Mouse (Mus musculus): ENCODE measurements around the gene Rfwd3.
"Not testable (repeated sequence)": the region's sequence is repeated elsewhere in the genome, so short reads cannot be mapped to it uniquely, and the experiment has no call there.

Gene Rfwd3

DNA sequence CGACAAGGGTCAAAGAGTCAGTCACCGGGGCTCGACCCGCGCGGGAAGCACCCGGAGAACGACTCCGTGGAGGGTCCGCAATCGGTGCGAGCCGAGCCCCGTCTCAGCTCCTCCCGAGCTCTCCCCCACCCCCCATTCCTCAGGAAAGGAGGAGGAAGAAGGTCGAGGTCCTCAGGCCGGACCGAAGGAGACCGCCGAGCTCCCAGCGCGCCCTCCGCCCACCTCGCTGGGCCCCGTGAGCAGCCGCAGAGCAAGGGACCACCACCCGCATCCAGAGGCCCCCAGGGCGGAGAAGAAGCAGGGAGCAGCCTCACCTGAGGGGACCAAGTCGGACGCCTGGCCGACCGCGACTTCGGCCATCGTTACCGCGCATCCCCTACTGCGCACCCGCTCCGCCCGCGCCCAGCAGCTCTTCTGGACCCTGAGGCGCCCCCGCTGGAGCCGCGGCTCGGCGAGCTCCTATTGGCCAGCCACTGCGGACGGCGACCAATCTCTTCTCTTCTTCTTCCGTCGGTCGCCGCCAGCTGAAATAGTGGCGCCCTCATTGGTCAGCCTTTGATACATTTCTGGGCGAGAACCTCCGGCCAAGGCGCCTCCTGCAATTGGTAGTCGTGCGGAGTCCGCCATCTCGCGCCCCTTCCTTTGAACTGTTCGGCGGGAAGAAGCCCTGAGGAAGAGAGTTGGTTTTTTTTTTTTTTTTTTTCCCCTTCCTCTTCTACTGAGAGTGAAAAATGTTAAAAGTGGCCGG, at the start of gene Rfwd3:
Rfwd3 (minus strand) TSS at position 402 of the 748 bp plus-strand sequence.
- in situ Hi-C loops (cut with MboI; ENCODE audit: unreplicated experiment in 2 of 2) = loop anchor here (10.0 to 25.0 kb wide), 2 partner anchors 445 to 463 kb away; partner anchors contain the start of genes Cog4 (in 1 of the 2) and Sf3b3 (in 1 of the 2)

DNA sequence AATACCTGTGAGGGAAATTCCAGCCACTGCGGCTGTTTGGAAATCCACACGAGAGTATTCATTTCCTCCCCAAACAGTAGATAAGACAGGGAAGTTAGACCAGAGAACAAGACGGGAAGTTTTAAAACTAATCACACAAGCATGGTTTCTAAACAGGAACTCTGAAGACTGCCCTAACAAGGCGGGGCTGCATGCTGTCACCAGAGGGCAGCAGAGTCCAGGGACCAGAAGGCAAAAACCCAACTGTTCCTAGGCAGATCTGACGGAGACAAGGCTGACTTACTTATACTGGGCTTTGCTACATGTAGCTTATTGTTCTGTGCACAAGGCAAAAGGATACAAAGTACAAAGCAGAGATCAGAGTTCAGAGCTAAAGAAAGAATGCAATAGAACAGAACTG, 43.2 kb upstream of the Rfwd3 start:
- in situ Hi-C loops (cut with MboI; ENCODE audit: unreplicated experiment in 2 of 2) = loop anchor here (5.0 to 25.0 kb wide), 6 partner anchors 94 to 694 kb away; partner anchors contain the start of gene Adat1 (in 1 of the 2)

DNA sequence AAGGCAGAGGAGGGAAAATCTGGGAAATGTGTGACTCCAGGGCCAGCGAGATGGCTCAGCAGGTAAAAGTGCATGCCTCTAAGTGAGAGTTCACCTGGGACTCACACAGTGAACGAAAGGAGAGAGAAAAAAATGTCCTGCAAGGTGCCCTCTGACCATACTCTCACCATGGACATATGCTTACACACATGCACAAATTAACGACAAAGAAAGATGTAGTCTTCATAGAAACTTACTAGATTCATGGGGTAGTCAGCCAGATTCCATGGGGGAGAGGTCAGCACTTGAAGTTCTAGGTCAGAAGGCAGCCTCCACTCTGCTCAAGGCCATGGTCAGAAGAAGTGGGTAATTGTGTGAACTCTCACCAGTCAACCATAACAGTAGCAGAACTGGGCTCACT, 40.2 kb upstream of the Rfwd3 start:
- in situ Hi-C loops (cut with MboI; ENCODE audit: unreplicated experiment in 2 of 2) = loop anchor here (5.0 to 25.0 kb wide), 6 partner anchors 97 to 697 kb away; partner anchors contain the start of gene Adat1 (in 1 of the 2)

DNA sequence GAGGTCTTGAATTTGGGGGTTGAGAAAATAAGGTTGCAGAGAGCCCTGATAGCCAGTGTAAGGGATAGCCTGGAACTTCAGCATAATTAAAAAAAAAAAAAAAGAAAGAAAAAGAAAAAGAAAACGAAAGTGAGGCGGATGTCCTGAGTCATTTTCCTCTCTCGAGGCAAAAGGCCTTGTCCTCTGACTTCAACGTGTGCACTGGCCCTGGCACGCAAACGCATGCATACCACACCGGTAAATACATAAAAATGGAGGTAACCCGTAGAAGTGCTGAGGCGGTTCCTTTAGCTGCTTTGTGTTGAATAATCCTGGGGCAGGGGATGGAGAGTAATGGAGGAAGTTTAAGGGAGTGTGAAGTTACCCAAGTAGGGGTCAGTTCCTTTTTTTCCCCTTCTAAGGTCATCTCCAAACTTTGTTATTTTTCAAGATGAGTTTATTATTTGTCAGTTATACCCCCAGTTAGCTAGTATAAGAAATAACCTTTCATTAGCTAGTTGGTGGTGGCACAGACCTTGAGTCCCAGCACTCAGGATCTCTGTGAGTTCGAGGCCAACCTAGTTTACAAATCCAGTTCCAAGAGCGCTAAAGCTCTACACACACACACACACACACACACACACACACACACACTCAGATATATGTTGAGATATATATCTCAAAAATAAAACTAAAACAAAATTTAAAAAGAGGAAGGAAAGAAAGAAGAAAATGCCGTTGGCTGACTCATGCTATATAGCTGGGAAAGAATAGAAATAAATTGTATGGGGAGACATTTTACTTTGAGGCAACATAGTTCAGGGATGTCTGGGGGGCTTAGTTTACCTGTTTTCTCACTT, 38.6 kb upstream of the Rfwd3 start:
- in situ Hi-C loops (cut with MboI; ENCODE audit: unreplicated experiment in 2 of 2) = loop anchor here (10.0 to 25.0 kb wide), 3 partner anchors 496 to 699 kb away; partner anchors contain the start of gene Adat1 (in 1 of the 2)

DNA sequence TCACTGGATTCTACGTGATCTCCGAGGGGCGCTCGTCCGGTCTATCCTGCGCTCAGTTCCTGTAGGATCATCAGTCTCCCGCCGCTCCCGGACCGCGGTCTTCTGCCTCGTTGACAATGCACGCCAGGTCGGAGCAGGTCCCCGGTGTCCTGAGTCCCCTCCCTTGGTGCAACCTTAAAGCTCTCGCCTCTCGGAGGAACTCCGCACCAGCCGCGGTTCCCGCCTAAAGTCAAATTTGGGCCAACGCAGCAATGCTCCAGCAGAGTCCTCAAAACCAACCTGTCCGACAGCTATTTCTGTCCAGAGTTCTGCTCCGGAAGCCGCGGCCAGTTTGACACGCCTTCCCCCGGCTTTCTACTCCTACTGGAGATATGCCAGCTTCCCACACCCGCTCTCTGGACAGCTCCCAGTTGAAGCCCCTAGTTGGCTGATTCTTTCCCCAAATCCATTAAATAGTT, 37.9 kb upstream of the Rfwd3 start, which contains the start of gene Mlkl:
Mlkl (minus strand) TSS at position 288 of the 458 bp plus-strand sequence.
- in situ Hi-C loops (cut with MboI; ENCODE audit: unreplicated experiment in 2 of 2) = loop anchor here (10.0 to 25.0 kb wide), 3 partner anchors 497 to 699 kb away; partner anchors contain the start of gene Adat1 (in 1 of the 2)

DNA sequence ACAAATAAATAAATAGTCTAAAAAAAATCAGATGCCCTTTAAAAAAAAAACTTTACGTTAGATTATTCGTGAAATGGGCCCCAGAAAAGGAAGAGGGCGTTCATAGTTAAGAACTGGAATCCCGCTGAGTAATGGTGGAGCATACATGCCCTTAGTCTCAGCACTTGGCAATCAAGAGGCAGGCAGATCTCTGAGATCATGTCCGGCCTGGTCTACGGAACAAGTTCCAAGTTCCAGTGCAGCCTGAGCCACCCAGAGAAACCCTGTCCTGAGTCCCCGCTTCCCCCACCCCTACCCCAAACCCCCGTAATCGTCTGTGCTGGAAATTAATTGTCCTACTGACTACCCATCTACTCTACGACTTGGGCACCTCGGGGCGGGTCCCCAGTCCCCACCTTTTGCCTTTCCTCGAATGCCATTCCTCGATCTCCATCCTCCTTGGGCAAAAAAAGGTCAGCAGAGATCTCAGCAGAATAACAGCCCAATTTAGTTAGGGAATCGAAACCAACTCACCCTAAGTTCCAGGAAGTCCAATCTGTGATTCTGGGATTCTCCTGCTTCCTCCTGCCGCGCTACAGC, 37.4 kb upstream of the Rfwd3 start:
- in situ Hi-C loops (cut with MboI; ENCODE audit: unreplicated experiment in 2 of 2) = loop anchor here (10.0 to 25.0 kb wide), 3 partner anchors 497 to 700 kb away; partner anchors contain the start of gene Adat1 (in 1 of the 2)

DNA sequence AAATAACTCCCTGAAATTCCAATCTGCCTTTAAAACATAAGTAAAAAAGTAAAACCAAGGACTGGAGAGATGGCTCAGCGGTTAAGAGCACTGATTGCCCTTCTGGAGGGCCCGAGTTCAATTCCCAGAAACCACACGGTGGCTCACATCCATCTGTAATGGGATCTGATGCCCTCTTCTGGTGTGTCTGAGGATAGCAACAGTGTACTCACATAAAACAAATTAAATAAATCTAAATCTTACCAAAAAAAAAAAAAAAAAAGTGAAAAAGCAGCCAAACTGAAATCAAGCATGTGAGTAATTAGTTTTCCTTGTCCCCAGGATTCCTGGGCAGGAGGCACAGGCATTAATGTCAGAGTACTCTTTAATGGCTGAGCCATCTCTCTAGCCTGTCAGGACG, 36.7 kb upstream of the Rfwd3 start:
- in situ Hi-C loops (cut with MboI; ENCODE audit: unreplicated experiment in 2 of 2) = loop anchor here (10.0 to 25.0 kb wide), 3 partner anchors 498 to 701 kb away; partner anchors contain the start of gene Adat1 (in 1 of the 2)

DNA sequence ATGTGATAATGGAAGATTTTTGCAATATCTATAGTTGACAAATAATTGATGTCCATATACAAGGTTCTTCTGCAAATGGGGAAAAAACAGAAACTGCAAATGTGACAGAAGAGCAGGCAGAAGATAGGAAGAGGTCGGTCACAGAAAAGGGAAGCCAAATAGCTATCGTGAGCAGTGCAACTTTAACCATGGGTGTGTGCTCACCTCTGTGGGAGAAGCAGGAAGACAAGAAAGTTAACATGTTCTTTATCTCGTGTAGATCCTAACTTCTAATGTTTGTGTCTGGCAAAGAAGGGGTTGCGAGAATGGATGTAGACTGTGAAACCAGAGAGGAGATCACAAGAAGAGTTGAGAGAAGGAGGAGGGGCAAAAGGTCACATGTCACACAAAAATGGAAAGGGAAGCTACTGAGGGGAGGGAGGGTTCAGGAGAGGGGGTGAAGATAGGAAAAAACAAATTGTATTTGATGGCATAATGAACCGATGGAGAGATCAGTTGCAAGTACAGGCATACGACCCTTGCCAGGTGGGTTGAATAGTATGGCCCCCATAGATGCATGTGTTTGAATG, 25.3 kb upstream of the Rfwd3 start:
- in situ Hi-C loops (cut with MboI; ENCODE audit: unreplicated experiment in 2 of 2) = loop anchor here (25.0 kb wide), 2 partner anchors 662 to 712 kb away; partner anchors contain the start of gene Adat1 (in 1 of the 2)

DNA sequence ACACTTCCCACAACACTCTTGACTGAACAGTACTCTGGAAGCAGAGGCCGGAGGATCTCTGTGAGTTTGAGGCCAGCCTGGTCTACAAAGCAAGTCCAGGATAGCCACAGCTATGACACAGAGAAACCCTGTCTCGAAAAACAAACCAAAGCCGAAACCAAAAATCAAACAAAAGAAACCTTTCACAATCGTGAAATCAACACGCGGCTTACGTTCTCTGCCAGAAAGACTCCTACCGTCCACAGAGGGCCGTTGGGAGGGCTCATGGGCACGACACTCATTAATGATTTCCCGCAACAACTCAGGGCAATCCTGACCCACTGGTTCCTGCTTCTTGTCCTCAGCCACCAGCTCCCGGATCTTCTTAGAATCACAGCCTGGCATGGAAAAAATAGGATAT, 14.7 kb upstream of the Rfwd3 start:
- in situ Hi-C loops (cut with MboI; ENCODE audit: unreplicated experiment in 2 of 2) = loop anchor here in 1 of 2 experiments (10.0 kb wide), 1 partner anchor 560 kb away; no protein-coding TSS in a partner anchor

DNA sequence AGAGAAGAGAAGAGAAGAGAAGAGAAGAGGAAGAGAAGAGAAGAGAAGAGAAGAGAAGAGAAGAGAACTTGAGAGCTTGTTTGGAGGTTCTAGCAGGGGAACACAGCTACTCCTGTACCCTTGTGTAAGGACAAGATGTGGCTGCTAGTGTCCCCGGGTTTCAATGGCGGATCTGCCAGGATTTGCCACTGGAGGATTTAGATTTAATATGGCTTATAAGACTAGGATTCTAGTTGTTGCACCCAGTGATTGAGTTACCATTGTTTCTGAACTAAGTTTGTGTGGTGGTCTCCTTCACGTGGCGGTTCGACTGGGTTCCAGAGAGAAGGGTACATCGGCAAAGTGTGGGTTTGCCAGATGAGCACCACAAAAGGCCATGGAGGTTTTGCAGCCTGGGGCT, 13.9 kb upstream of the Rfwd3 start:
- in situ Hi-C loops (cut with MboI; ENCODE audit: unreplicated experiment in 2 of 2) = loop anchor here in 1 of 2 experiments (10.0 kb wide), 1 partner anchor 559 kb away; no protein-coding TSS in a partner anchor

DNA sequence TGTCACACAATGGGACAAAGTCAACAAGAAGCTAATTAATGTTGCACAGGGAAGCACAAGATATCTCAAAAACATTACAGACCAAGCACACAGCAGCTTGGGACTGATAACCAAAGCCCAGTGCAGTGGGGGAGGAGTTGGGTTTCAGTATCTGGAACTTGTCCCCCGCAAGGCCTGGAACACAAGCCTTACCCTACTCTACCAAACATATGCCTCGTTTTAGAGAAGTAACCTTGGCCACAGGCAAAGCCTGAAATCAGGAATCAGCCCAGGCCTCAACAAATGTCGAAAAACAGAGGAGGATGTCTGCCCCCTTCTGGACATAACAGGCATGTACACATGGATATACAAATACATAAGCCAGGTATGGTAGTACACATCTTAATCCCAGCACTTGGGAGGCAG, 12.7 kb upstream of the Rfwd3 start:
- in situ Hi-C loops (cut with MboI; ENCODE audit: unreplicated experiment in 2 of 2) = loop anchor here in 1 of 2 experiments (10.0 kb wide), 1 partner anchor 558 kb away; no protein-coding TSS in a partner anchor

DNA sequence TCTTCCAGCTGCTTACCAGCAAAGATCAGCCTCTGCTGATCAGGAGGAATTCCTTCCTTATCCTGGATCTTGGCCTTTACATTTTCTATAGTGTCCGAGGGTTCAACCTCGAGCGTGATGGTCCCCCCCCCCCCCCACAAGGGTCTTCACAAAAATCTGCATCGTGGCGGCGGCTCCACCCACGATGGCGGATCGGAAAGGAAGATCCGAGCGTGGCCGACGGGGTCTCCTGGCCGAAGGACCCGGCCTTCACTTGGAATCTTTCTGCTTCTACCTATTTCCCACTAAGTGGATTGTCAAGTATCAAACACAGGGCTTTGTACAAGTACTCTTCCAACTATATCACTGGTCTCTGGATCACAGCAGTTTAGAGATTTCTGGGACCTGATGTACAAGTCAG, 10.0 kb upstream of the Rfwd3 start:
- in situ Hi-C loops (cut with MboI; ENCODE audit: unreplicated experiment in 2 of 2) = loop anchor here in 1 of 2 experiments (10.0 kb wide), 1 partner anchor 555 kb away; no protein-coding TSS in a partner anchor

DNA sequence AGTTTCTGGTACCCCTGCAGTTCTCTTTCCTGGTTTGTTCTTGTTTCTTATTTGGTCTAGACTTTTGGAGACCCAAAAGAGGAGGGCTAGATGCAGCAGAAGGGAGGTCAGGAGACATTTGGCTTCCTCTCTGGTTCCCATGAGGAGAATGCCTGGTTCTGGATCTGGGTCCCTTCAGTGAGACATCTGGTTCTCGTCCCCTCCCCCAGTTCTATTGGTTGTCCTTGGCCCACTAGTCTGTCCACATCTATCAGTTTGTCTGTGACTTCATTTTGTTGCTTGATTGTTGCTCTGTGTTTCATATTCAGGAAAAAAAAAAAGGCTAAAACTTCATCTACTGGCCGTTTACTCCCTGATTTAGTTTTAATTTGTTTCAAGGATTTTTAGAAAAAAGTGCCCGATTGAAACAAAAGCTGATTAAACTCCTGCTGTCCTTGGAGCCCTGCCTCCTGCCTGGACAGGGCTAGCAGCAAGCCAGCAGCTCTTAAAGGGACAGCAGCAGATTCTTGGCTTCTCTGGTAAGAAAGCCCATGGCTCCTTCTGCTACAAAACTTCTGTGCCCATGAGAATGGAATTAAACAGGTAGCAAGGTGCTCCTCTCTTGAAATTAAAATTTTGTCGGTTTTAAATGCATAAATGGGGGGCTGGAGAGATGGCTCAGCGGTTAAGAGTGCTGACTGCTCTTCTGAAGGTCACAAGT, 5.2 kb upstream of the Rfwd3 start:
- in situ Hi-C loops (cut with MboI; ENCODE audit: unreplicated experiment in 2 of 2) = no loop called here

DNA sequence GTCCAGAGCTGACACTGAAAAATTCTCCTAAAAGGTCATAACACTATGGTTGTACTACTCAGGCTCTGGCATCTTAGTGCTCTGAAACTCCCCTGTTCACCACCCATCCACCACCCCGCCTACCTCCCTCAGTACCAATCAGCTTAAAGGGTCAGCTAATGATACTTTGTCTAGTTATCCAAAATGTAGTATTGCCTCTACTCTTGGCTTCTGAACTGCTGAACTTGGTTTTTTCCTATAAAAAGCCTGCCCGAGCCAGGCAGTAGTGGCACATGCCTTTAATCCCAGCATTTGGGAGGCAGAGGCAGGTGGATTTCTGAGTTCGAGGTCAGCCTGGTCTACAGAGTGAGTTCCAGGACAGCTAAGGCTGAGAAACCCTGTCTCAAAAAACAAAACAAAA, 4.3 kb upstream of the Rfwd3 start:
- in situ Hi-C loops (cut with MboI; ENCODE audit: unreplicated experiment in 2 of 2) = no loop called here

DNA sequence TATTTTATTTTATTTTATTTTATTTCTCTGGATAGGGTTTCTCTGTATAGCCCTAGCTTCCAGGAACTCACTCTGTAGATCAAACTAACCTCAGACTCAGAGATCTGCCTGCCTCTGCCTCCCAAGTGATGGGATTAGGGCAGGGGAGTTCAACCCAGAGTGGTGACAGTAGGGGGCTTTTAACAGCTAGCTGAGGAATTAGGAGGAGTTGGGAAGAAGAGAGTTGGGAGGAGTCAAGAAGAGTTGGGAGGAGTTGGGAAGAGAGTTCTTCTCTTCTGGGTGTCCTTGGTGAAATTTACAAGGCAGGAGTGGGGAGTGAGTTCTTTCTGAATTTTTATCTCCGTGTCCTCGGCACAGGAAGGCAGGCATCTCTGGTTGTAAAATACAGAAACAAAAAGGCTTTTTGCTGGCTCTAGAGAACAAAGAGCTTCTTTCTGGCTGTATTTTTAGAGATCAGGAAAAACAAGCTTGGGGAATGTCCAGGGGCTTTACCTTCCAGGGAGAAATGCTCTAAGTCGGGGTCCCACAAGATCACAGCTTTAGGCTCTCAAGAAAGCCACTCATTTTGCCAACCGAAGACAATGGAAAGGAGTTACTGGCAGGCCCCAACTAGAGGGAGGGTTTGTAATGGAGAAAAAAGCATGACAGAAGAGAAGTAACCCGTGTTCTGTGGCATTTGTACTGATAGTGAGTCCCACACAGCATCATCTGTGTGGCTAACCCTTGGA, 3.2 kb upstream of the Rfwd3 start:
- in situ Hi-C loops (cut with MboI; ENCODE audit: unreplicated experiment in 2 of 2) = not testable (repeated sequence)

DNA sequence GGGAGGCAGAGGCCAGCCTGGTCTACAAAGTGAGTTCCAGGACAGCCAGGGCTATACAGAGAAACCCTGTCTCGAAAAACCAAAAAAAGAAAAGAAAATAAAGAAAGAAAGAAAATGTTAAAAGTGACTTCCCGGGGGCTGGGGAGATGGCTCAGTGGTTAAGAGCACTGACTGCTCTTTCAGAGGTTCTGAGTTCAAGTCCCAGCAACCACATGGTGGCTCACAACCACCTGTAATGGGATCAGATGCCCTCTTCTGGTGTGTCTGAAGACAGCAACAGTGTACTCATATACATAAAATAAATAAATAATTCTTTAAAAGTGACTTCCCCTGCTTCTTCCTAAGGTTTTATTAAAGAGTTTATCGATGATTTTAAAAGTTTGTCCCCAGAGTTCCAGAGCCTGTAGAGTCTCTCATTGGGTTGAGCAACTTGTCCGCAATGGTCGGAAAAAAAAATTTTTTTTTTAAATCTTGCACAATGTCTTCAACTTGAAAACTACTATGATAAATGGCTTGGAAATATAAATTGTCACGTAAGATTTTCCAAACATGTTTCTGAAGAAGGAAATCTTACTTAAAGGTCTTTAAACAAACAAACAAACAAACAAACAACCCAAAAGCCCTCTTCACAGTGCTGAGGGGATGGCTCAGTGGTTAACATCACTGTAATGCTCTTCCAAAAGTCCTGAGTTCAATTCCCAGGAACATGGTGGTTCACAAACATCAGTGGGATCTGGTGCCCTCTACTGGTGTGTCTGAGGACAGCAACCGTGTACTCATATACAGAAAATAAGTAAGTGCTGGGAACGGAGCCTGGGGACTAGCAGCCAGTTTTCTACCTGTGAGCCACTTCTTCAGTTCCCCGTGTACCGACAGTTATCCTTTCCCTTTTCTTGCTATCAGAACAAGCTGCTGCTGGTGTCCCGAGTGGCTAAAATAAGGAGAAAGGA, 850 bp upstream of the Rfwd3 start:
- in situ Hi-C loops (cut with MboI; ENCODE audit: unreplicated experiment in 2 of 2) = no loop called here

DNA sequence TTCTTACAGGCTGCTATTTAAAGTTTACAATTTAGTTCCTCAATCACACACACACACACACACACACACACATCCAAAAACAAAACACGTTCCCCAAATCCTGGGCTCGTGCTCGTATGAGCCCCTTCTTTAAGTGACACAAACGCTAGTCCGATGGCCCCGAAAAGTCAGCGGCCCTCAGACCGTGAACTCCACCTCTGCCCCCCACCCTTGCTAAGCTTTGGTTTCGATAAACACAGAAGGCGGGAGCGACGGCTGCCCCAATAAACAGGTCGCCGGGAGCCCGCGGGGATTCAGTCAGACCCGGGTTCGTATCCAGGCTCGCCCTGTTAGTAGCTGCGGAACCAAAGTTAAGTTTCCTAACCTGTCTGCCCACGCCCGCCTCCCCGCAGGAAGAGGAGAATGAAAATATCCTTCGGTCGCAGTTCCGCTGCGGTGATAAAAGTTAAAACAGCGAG, 630 bp downstream of the Rfwd3 start:
- in situ Hi-C loops (cut with MboI; ENCODE audit: unreplicated experiment in 2 of 2) = loop anchor here (10.0 to 25.0 kb wide), 2 partner anchors 445 to 462 kb away; partner anchors contain the start of genes Cog4 (in 1 of the 2) and Sf3b3 (in 1 of the 2)

Data from v-Abl transformed pro-B cells (cell line).